Mouse (Mus musculus): ENCODE data around the gene Cherp. TPM values are rescaled to one million over a fixed set of nuclear protein-coding genes. Genes with fewer than 3 reads are reported as not detected.

The Cherp gene
- polyA plus RNA-seq, 1 experiment from 2014 or later = 54.3 TPM

DNA sequence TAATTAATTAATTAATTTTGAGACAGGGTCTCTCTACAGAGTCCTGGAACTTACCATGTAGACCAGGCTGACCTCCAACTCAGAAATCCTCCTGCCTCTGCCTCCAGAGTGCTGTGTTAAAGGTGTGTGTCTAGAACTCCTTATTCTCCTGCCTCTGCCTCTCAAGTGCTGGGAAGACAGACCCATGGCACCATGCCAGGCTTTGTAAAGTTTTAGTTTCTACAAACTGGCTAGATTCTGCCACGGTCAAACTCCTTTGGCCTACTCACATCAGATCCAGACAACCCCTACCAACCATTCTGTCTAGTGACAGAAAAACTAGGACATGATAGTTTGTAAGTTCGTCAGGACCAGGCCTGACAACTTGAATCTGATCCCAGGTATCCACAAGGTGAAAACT lies 16.0 kb upstream of the Cherp start:
- Histone ChIP-seq H3K9ac (replicated peaks; ENCODE audit: low read length) (no peak overlapping the region), H3K4me3 (replicated peaks; ENCODE audit: low read depth, low read length) (no peak overlapping the region; the same call in 1 of the 2 replicates), H3K9me3 (ENCODE audit: control insufficient read depth, low read length) (no peaks in the 10 kb centered on the region)

DNA sequence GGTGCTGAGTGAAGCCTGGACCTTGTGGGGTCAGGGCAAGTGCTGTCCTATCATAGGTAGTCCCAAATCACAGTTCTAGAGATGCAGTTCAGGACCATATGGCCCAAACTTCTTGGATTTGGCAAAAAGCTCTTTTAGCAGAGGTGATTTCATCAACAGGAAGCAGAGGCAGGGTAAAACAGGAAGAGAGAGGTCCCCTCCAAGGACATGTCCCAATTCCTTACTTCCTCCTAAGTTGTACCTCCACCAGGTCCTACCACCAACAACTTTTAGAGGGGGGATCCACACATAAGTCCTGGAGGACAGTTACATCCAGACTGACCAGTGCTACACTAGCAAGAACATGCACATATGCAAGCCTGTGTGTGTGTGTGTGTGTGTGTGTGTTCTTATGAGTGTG lies 12.0 kb upstream of the Cherp start:
- ATAC-seq (ENCODE audit: low FRiP score, low TSS enrichment) (no peak), DNase-seq (no peak)
- Histone ChIP-seq H3K4me2 (ENCODE audit: low read length) (no peak overlapping the region), H3K27me3 (ENCODE audit: control insufficient read depth, insufficient read depth, low read length) (no peaks in the 10 kb centered on the region), H3K36me3 (ENCODE audit: control insufficient read depth, insufficient read depth, low read length) (peaks cover 36% of the 10 kb centered on the region), H3K9ac (replicated peaks; ENCODE audit: low read length) (no peak overlapping the region), H3K4me1 (ENCODE audit: control insufficient read depth, insufficient read depth, low read length) (peaks cover 8% of the 10 kb centered on the region), H3K9me3 (ENCODE audit: control insufficient read depth, low read length) (no peaks in the 10 kb centered on the region), H3K27ac (replicated peaks; ENCODE audit: low read depth, low read length) (no peak overlapping the region), H3K4me3 (replicated peaks; ENCODE audit: low read depth, low read length) (no peak overlapping the region)

More for the DNA sequence above, 16.0 kb upstream of the Cherp start:
- WGBS = 80% methylated on average over 2 of the region's 2 CpGs
- Histone ChIP-seq H3K4me2 (ENCODE audit: low read length) (peak overlapping the region; percentile 83), H3K36me3 (ENCODE audit: control insufficient read depth, insufficient read depth, low read length) (peaks cover 27% of the 10 kb centered on the region), H3K27me3 (ENCODE audit: control insufficient read depth, insufficient read depth, low read length) (no peaks in the 10 kb centered on the region), H3K4me1 (ENCODE audit: control insufficient read depth, insufficient read depth, low read length) (peaks cover 22% of the 10 kb centered on the region), H3K27ac (replicated peaks; ENCODE audit: low read depth, low read length) (no peak overlapping the region)
- DNase-seq (no peak), ATAC-seq (ENCODE audit: low FRiP score, low TSS enrichment) (no peak)

DNA sequence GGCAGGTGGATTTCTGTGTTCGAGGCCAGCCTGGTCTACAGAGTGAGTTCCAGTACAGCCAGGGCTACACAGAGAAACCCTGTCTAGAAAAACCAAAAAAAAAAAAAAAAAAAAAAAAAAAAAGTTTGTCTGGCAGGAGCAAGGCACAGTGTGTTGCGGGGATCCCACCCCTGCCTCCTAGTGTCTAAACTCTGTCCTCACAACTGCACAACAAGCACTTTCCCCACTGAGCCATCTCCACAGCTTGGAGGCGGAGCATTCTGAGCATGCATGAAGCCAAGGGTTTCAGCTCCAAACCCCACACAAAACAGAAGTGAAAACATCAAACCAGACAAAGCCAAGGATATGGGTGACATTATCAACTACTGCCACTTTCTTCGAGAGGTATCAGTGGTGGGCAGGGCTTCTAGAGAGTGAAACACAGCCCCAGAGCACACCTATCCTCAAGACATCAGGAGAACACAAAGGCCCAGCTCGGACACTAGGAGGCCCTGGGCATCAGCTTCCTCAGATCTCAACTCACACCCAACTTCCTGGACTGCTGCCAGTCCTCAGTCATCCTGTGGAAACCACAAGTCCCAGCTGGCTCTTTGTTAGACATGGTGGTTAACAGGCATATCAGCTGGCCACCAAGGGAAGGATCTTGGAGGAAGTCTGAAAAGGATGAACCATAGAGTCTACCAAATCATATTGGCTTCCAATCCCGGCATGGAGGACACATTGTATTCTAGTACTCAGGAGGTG lies 10.6 kb upstream of the Cherp start:
- H3K27ac ChIP-seq (replicated peaks; ENCODE audit: low read depth, low read length) = no peak overlapping the region
- no peaks in the 10 kb centered on the region for H3K9me3 ChIP-seq (ENCODE audit: control insufficient read depth, low read length)
- ATAC-seq (ENCODE audit: low FRiP score, low TSS enrichment) (no peak), DNase-seq (no peak)
- H3K9ac ChIP-seq (replicated peaks; ENCODE audit: low read length) = no peak overlapping the region
- H3K4me2 ChIP-seq (ENCODE audit: low read length) = no peak overlapping the region
- peaks cover 40% of the 10 kb centered on the region for H3K36me3 ChIP-seq (ENCODE audit: control insufficient read depth, insufficient read depth, low read length)
- H3K4me3 ChIP-seq (replicated peaks; ENCODE audit: low read depth, low read length) = no peak overlapping the region
- 83% methylated on average over 6 of the region's 6 CpGs for WGBS
- H3K4me1 ChIP-seq (ENCODE audit: control insufficient read depth, insufficient read depth, low read length) = no peaks in the 10 kb centered on the region
- H3K27me3 ChIP-seq (ENCODE audit: control insufficient read depth, insufficient read depth, low read length) = no peaks in the 10 kb centered on the region

DNA sequence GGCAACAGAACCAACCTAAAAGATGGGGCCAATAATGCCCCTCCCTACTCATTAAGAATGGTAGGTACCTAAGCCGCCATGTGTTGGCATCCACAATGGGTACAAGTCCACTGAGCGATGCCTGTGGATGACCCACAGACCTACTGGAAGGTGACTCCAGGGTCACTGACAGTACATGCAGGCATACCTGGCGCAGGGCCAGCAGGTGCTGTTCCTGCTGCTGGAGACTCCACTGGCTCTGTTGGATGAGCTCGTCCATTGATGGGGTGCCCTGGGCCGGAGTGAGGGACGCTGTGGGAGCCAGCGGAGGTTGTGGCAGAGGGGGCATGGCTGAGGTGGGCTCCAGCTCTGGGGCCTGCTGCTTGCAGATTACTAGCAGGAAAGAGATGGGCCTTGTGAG lies 4.3 kb downstream of the Cherp start:
- 0 out of 2 replicates have a peak, but pooled peaks cover 6% of the 10 kb centered on the region for H3K4me1 ChIP-seq (ENCODE audit: control insufficient read depth, insufficient read depth, low read length)
- ATAC-seq (ENCODE audit: low FRiP score, low TSS enrichment) (no peak), DNase-seq (no peak)
- no peak overlapping the region for H3K4me3 ChIP-seq (replicated peaks; ENCODE audit: low read depth, low read length)
- WGBS = 96% methylated on average over 7 of the region's 7 CpGs
- no peaks in the 10 kb centered on the region for H3K9me3 ChIP-seq (ENCODE audit: control insufficient read depth, low read length)
- H3K4me2 ChIP-seq (ENCODE audit: low read length) = no peak overlapping the region
- H3K27me3 ChIP-seq (ENCODE audit: control insufficient read depth, insufficient read depth, low read length) = no peaks in the 10 kb centered on the region
- peaks cover 71% of the 10 kb centered on the region for H3K36me3 ChIP-seq (ENCODE audit: control insufficient read depth, insufficient read depth, low read length)
- H3K27ac ChIP-seq (replicated peaks; ENCODE audit: low read depth, low read length) = no peak overlapping the region
- no peak overlapping the region for H3K9ac ChIP-seq (replicated peaks; ENCODE audit: low read length)

DNA sequence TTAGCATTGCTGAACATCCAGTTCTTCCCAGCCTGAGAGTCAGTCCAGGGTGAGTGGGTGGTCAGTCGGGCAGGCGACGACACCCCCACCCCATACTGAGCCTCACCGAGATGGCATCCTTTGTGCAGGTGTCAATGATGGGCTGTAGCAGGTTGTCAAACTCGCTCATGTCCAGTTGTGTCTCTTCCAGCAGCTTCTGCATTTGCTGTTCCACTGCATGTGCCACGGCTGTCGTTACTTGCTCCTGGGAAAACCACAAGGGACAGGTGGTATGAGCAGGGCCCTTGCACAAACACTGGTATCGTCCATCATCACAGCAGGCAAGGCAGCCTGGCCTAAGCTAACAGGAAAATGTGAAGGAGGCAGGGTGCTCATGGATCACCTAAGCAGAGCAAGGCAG lies 5.0 kb downstream of the Cherp start:
- Histone ChIP-seq H3K4me3 (replicated peaks; ENCODE audit: low read depth, low read length) (no peak overlapping the region), H3K27me3 (ENCODE audit: control insufficient read depth, insufficient read depth, low read length) (no peaks in the 10 kb centered on the region), H3K27ac (replicated peaks; ENCODE audit: low read depth, low read length) (no peak overlapping the region), H3K9me3 (ENCODE audit: control insufficient read depth, low read length) (no peaks in the 10 kb centered on the region), H3K9ac (replicated peaks; ENCODE audit: low read length) (no peak overlapping the region), H3K4me2 (ENCODE audit: low read length) (no peak overlapping the region), H3K4me1 (ENCODE audit: control insufficient read depth, insufficient read depth, low read length) (0 out of 2 replicates have a peak, but pooled peaks cover 4% of the 10 kb centered on the region), H3K36me3 (ENCODE audit: control insufficient read depth, insufficient read depth, low read length) (peaks cover 78% of the 10 kb centered on the region)
- DNase-seq (no peak), ATAC-seq (ENCODE audit: low FRiP score, low TSS enrichment) (no peak)
- 95% methylated on average over 8 of the region's 8 CpGs for WGBS

DNA sequence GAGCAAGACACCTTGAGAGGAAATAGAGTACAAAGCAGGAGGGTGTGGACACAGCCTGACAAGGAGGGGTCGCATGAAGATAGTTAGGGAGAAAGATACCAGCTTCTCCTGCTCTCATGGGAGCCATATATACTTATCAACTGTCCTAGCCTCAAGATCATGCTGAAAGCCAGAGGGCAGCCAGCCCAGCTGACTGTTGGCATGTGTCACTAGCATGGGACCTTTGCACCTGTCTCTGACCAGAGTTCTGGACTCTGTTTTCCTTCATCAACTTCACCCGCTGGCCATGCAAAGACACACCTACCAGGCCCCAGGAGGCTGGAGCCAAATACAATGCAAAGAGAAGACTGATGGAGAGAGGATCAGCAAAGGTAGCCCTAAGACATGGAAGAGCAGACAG lies 5.8 kb downstream of the Cherp start:
- H3K27me3 ChIP-seq (ENCODE audit: control insufficient read depth, insufficient read depth, low read length) = no peaks in the 10 kb centered on the region
- H3K9ac ChIP-seq (replicated peaks; ENCODE audit: low read length) = no peak overlapping the region
- H3K4me1 ChIP-seq (ENCODE audit: control insufficient read depth, insufficient read depth, low read length) = 0 out of 2 replicates have a peak, but pooled peaks cover 2% of the 10 kb centered on the region
- 93% methylated on average over 2 of the region's 2 CpGs for WGBS
- no peak overlapping the region for H3K4me2 ChIP-seq (ENCODE audit: low read length)
- no peak overlapping the region for H3K4me3 ChIP-seq (replicated peaks; ENCODE audit: low read depth, low read length)
- ATAC-seq (ENCODE audit: low FRiP score, low TSS enrichment) = no peak
- no peak overlapping the region for H3K27ac ChIP-seq (replicated peaks; ENCODE audit: low read depth, low read length)
- peaks cover 85% of the 10 kb centered on the region for H3K36me3 ChIP-seq (ENCODE audit: control insufficient read depth, insufficient read depth, low read length)
- no peaks in the 10 kb centered on the region for H3K9me3 ChIP-seq (ENCODE audit: control insufficient read depth, low read length)
- no peak for DNase-seq

DNA sequence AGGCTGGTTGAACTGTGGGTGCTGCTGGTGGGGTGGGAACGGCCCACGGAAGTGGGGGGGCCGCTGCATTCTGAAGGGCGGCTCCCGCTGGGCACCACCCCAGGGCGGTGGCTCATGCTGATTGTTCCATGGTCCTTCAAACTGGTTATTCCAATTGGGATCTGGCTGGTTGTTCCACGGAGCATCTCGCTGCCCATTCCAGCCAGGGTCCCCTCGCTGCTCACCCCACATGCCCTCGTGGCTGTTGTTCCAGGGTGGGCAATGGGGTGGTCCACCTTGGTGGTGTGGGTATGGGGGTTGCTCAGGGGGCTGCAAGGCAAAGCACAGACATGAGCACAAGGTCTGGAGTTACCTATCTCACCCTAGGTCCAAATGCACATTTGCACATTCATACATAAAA lies 10.8 kb downstream of the Cherp start:
- ATAC-seq (ENCODE audit: low FRiP score, low TSS enrichment) (no peak), DNase-seq (no peak)
- 97% methylated on average over 10 of the region's 10 CpGs for WGBS
- peaks cover 99% of the 10 kb centered on the region for H3K36me3 ChIP-seq (ENCODE audit: control insufficient read depth, insufficient read depth, low read length)
- no peaks in the 10 kb centered on the region for H3K27me3 ChIP-seq (ENCODE audit: control insufficient read depth, insufficient read depth, low read length)
- no peaks in the 10 kb centered on the region for H3K9me3 ChIP-seq (ENCODE audit: control insufficient read depth, low read length)
- H3K9ac ChIP-seq (replicated peaks; ENCODE audit: low read length) = no peak overlapping the region
- no peaks in the 10 kb centered on the region for H3K4me1 ChIP-seq (ENCODE audit: control insufficient read depth, insufficient read depth, low read length)
- H3K4me2 ChIP-seq (ENCODE audit: low read length) = no peak overlapping the region
- H3K27ac ChIP-seq (replicated peaks; ENCODE audit: low read depth, low read length) = no peak overlapping the region
- no peak overlapping the region for H3K4me3 ChIP-seq (replicated peaks; ENCODE audit: low read depth, low read length)

DNA sequence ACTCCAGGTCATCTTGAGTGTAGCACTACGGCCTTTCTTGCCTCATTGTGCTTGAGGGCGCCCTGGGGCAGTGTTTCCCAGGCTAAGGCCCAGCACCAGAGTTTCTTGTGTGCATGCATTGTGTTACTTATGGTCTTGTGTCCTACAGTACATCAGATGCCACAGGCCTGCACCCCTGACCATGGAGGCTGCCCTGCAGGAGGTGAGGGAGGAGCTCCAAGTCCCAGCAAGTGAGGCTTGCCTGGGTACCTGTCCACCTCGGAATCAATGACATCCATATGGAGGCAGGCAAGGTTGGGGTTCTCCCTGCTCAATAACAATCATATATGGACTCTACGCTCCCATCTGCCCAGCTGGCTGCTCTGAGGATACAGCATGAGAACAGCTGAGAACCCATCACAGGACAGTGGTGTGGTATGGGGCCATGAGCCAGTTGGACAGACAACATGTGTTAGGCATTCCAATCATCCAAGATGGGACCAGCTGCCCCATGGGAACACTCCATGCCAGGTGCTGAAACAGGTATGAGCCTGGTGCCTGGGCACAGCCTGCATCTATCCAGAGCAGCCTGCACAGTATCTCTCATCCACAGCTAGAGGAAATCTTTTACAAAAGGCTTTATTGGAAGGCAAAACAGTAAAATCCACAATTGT lies 15.0 kb downstream of the Cherp start:
- Histone ChIP-seq H3K36me3 (ENCODE audit: control insufficient read depth, insufficient read depth, low read length) (peaks cover 78% of the 10 kb centered on the region), H3K9me3 (ENCODE audit: control insufficient read depth, low read length) (no peaks in the 10 kb centered on the region), H3K27me3 (ENCODE audit: control insufficient read depth, insufficient read depth, low read length) (no peaks in the 10 kb centered on the region), H3K4me3 (replicated peaks; ENCODE audit: low read depth, low read length) (no peak overlapping the region), H3K4me1 (ENCODE audit: control insufficient read depth, insufficient read depth, low read length) (no peaks in the 10 kb centered on the region), H3K27ac (replicated peaks; ENCODE audit: low read depth, low read length) (no peak overlapping the region), H3K4me2 (ENCODE audit: low read length) (no peak overlapping the region), H3K9ac (replicated peaks; ENCODE audit: low read length) (no peak overlapping the region)
- ATAC-seq (ENCODE audit: low FRiP score, low TSS enrichment) (no peak), DNase-seq (no peak)
- 92% methylated on average over 4 of the region's 4 CpGs for WGBS

DNA sequence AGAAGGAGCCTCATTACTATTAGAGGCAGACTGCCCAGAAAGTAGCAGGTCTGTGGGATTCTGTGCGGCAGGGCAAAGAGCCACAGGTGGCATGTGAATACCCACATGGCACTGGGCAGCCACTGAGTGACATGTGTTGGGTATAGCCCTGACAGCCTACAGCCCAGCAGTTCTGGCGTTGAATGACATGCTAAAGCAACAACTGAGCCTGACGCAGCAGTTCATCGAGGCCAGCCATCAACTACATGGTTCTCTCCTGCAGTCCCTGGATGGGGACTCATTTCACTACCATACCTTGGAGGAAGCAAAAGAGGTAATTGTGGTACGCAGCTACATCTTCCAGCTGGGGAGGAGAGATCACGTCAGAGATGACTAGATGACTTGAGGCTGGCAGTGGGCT lies 16.6 kb downstream of the Cherp start:
- no peak overlapping the region for H3K4me2 ChIP-seq (ENCODE audit: low read length)
- peaks cover 77% of the 10 kb centered on the region for H3K36me3 ChIP-seq (ENCODE audit: control insufficient read depth, insufficient read depth, low read length)
- H3K27me3 ChIP-seq (ENCODE audit: control insufficient read depth, insufficient read depth, low read length) = no peaks in the 10 kb centered on the region
- DNase-seq = no peak
- H3K4me1 ChIP-seq (ENCODE audit: control insufficient read depth, insufficient read depth, low read length) = no peaks in the 10 kb centered on the region
- WGBS = 91% methylated on average over 6 of the region's 6 CpGs
- H3K4me3 ChIP-seq (replicated peaks; ENCODE audit: low read depth, low read length) = no peak overlapping the region
- ATAC-seq (ENCODE audit: low FRiP score, low TSS enrichment) = no peak
- no peaks in the 10 kb centered on the region for H3K9me3 ChIP-seq (ENCODE audit: control insufficient read depth, low read length)
- no peak overlapping the region for H3K9ac ChIP-seq (replicated peaks; ENCODE audit: low read length)
- H3K27ac ChIP-seq (replicated peaks; ENCODE audit: low read depth, low read length) = no peak overlapping the region

All from midbrain, embryonic 14.5 days (tissue).